Mouse (Mus musculus) liver, postnatal 0 days (tissue): ENCODE results near the gene Wbp11. TPM values are rescaled to one million over a fixed set of nuclear protein-coding genes. Genes with fewer than 3 reads are reported as not detected.

ENCODE experiments used
- ATAC-seq: fragments of 200-750 bp; cut with Nextera tagmentation; 2 replicates; pipeline ENCODE4 v1.8.0; 2017; ENCODE audit warnings: mild to moderate bottlenecking, moderate library complexity
- DNase-seq: peaks from one replicate; pipeline ENCODE4 v3.0.0-alpha.2; 2016
- H3K27ac ChIP-seq: fragments of 300-500 bp; sonication (generic); 2 replicates; pipeline ENCODE4 v1.5.1; 2014; ENCODE audit warnings: antibody characterized with exemption, moderate library complexity, mild to moderate bottlenecking, low read depth
- H3K27me3 ChIP-seq: fragments of 300-500 bp; sonication (generic); 2 replicates; pipeline ENCODE4 v1.6.1; 2014; ENCODE audit warnings: low read length, control low read depth, mixed read lengths; ENCODE audit not compliant: insufficient read depth
- H3K36me3 ChIP-seq: fragments of 300-500 bp; sonication (generic); replicated peaks from 2 replicates; pipeline ENCODE4 v1.6.1; 2014; ENCODE audit warnings: mild to moderate bottlenecking, control low read depth, low read length, moderate library complexity, mixed read lengths; ENCODE audit not compliant: insufficient read depth
- H3K4me1 ChIP-seq: fragments of 300-500 bp; sonication (generic); 2 replicates; pipeline ENCODE4 v1.6.1; 2014; ENCODE audit warnings: antibody characterized with exemption, mild to moderate bottlenecking, control low read depth; ENCODE audit not compliant: insufficient read depth
- H3K4me2 ChIP-seq: fragments of 300-500 bp; sonication (generic); 2 replicates; pipeline ENCODE4 v1.6.1; 2014; ENCODE audit warnings: low read depth, mild to moderate bottlenecking, low read length, moderate library complexity, mixed read lengths
- H3K4me3 ChIP-seq: fragments of 300-500 bp; sonication (generic); 2 replicates; pipeline ENCODE4 v1.5.1; 2014; ENCODE audit warnings: low read depth, low read length
- H3K9ac ChIP-seq: fragments of 300-500 bp; sonication (generic); replicated peaks from 2 replicates; pipeline ENCODE4 v1.6.1; 2014; ENCODE audit warnings: mild to moderate bottlenecking, moderate library complexity
- H3K9me3 ChIP-seq: fragments of 300-500 bp; sonication (generic); 2 replicates; pipeline ENCODE4 v1.6.1; 2016; ENCODE audit warnings: mild to moderate bottlenecking, control low read depth, low read length, mixed read lengths
- CTCF ChIP-seq: sonication (generic); IDR thresholded peaks from 2 replicates; pipeline ENCODE4 v1.5.1; 2016; ENCODE audit warnings: antibody characterized with exemption, low read depth
- EP300 ChIP-seq: IDR thresholded peaks from 2 replicates; pipeline ENCODE4 v1.6.1; 2016; ENCODE audit warnings: antibody characterized with exemption, low read depth, mild to moderate bottlenecking
- WGBS: fragments of 180-500 bp; shearing (Covaris S2); extraction: QIAGEN DNeasy Blood & Tissue Kit; methylation state at CpG from one replicate; pipeline ENCODE4 v1.1.7; 2014; ENCODE audit not compliant: insufficient replicate concordance; 5-methylcytosine and 5-hydroxymethylcytosine counted together
- polyA plus RNA-seq: library from polyadenylated mRNA; unstranded; fragments of >200 nt; fragmentation: Nextera tagmentation; extraction: Ambion mirVana; gene quantifications from 2 replicates; pipeline ENCODE4 v1.2.1, GENCODE M21; 2015

Gene Wbp11
- polyA plus RNA-seq, 1 experiment from 2014 or later: 33.8 TPM

GRCm38 (mm10) chr6:136793831-136794525, 34.1 kb downstream of the Wbp11 start:
- H3K4me1 ChIP-seq: peaks cover 18% of the 10 kb centered on the region
- peak; percentile 32 for DNase-seq

GRCm38 (mm10) chr6:136792884-136793758, 34.9 kb downstream of the Wbp11 start:
- ATAC-seq (no peak), DNase-seq (no peak)
- peaks cover 18% of the 10 kb centered on the region for H3K4me1 ChIP-seq
- no peak overlapping the region for H3K27ac ChIP-seq
- no peaks in the 10 kb centered on the region for H3K9me3 ChIP-seq
- 26% methylated on average over 16 of the region's 16 CpGs for WGBS
- H3K4me3 ChIP-seq: peak overlapping the region; percentile 51
- H3K9ac ChIP-seq: peak overlapping the region; percentile 59; the same call in 1 of the 2 replicates
- TF ChIP-seq EP300 (no peak), CTCF (no peak)
- H3K4me2 ChIP-seq: peak overlapping the region; percentile 77
- no peaks in the 10 kb centered on the region for H3K27me3 ChIP-seq
- H3K36me3 ChIP-seq: no peaks in the 10 kb centered on the region

More at GRCm38 (mm10) chr6:136793831-136794525, 34.1 kb downstream of the Wbp11 start:
- Histone ChIP-seq H3K27ac (no peak overlapping the region), H3K4me3 (peak overlapping the region; percentile 51), H3K9me3 (no peaks in the 10 kb centered on the region), H3K36me3 (no peaks in the 10 kb centered on the region), H3K4me2 (peak overlapping the region; percentile 77), H3K9ac (peak overlapping the region; percentile 59), H3K27me3 (no peaks in the 10 kb centered on the region)
- no peak for ATAC-seq
- no peak for TF ChIP-seq CTCF
- TF ChIP-seq EP300: no peak
- 1% methylated on average over 21 of the region's 24 CpGs for WGBS

GRCm38 (mm10) chr6:136789391-136789971, 38.6 kb downstream of the Wbp11 start:
- Histone ChIP-seq H3K4me3 (no peak overlapping the region), H3K9ac (no peak overlapping the region), H3K4me1 (peaks cover 13% of the 10 kb centered on the region), H3K36me3 (no peaks in the 10 kb centered on the region), H3K9me3 (no peaks in the 10 kb centered on the region), H3K27me3 (no peaks in the 10 kb centered on the region), H3K4me2 (no peak overlapping the region), H3K27ac (0 out of 2 replicates have a peak overlapping the region, but pooled peaks have one; percentile 11)
- 54% methylated on average over 5 of the region's 5 CpGs for WGBS
- ATAC-seq: no peak
- TF ChIP-seq CTCF (no peak), EP300 (no peak)
- DNase-seq: no peak

GRCm38 (mm10) chr6:136782761-136783160, 45.3 kb downstream of the Wbp11 start:
- Histone ChIP-seq H3K4me3 (no peak overlapping the region), H3K9ac (no peak overlapping the region), H3K36me3 (no peaks in the 10 kb centered on the region), H3K27me3 (no peaks in the 10 kb centered on the region), H3K27ac (no peak overlapping the region), H3K9me3 (no peaks in the 10 kb centered on the region), H3K4me1 (no peaks in the 10 kb centered on the region), H3K4me2 (no peak overlapping the region)
- 77% methylated on average over 9 of the region's 9 CpGs for whole genome bisulfite sequencing
- no peak for DNase-seq
- no peak for TF ChIP-seq CTCF
- no peak for TF ChIP-seq EP300
- no peak for ATAC-seq

GRCm38 (mm10) chr6:136782146-136782545, 45.9 kb downstream of the Wbp11 start:
- no peaks in the 10 kb centered on the region for H3K9me3 ChIP-seq
- no peak for ATAC-seq
- H3K4me3 ChIP-seq: no peak overlapping the region
- H3K4me2 ChIP-seq: no peak overlapping the region
- no peaks in the 10 kb centered on the region for H3K27me3 ChIP-seq
- H3K9ac ChIP-seq: no peak overlapping the region
- no peak for DNase-seq
- H3K4me1 ChIP-seq: no peaks in the 10 kb centered on the region
- TF ChIP-seq EP300 (no peak), CTCF (no peak)
- 76% methylated on average over 12 of the region's 12 CpGs for WGBS
- no peaks in the 10 kb centered on the region for H3K36me3 ChIP-seq
- no peak overlapping the region for H3K27ac ChIP-seq
